14 mouse cellular contexts compared by ENCODE assay signal in the genomic region with DNA sequence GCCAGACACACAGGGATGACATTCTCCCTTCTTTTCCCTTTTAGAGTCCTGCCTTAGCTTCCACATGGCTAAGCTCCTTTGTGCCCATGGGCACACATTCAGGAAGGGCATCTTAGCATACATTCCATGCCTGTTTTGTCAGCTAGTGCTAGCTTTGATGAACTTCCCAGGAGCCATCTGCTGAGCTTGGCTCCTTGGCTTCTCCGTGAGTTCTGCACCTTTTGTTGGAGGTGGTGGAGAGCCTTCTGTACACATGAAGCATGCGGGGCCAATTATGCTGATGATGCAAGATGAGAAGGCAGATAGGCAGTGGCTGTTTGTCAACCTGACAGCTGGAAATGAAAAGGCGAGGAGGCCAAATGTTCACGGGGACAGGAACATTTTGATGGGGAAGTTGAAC.
DNase-seq lines count a peak whose midpoint lies in the region; ATAC-seq and TF ChIP-seq lines count a peak whose summit lies in the region.
"Had no signal": no experiment of that assay in that cellular context is flagged by ENCODE, and none has a peak within 500 bp of the region (broad histone marks: within the 10 kb centered on the region; RNA-seq: fewer than 3 reads in every experiment).

No protein-coding gene starts in this region.

- 43% methylated on average over 4 of the region's 4 CpGs for WGBS in hindbrain, embryonic 10.5 days
- WGBS in hindbrain, embryonic 14.5 days, result 33% methylated on average over 4 of the region's 4 CpGs
- WGBS in forebrain, embryonic 16.5 days, result 30% methylated on average over 4 of the region's 4 CpGs
- 43% methylated on average over 4 of the region's 4 CpGs for WGBS in midbrain, postnatal 0 days
- WGBS in heart, embryonic 12.5 days, result 51% methylated on average over 4 of the region's 4 CpGs
- 51% methylated on average over 4 of the region's 4 CpGs for WGBS in thymus, adult 2 months

- H3K9ac ChIP-seq in hindbrain, embryonic 14.5 days, result no peak overlapping the region
- H3K9ac ChIP-seq in forebrain, embryonic 16.5 days (replicated peaks; ENCODE audit: low read depth, low read length), result no peak overlapping the region
- no peak overlapping the region for H3K9ac ChIP-seq in midbrain, postnatal 0 days (replicated peaks; ENCODE audit: low read length, poor library complexity, severe bottlenecking)
- H3K9ac ChIP-seq in heart, embryonic 12.5 days, result no peak overlapping the region
- H3K9ac ChIP-seq: limb, embryonic 15.5 days; lung, embryonic 15.5 days had no signal

- no peak overlapping the region for H3K4me2 ChIP-seq in hindbrain, embryonic 14.5 days (replicated peaks)
- H3K4me2 ChIP-seq in forebrain, embryonic 16.5 days (ENCODE audit: low read length), result no peak overlapping the region
- H3K4me2 ChIP-seq in midbrain, postnatal 0 days (ENCODE audit: low read depth, low read length, poor library complexity, severe bottlenecking), result no peak overlapping the region
- no peak overlapping the region for H3K4me2 ChIP-seq in heart, embryonic 12.5 days
- H3K4me2 ChIP-seq: limb, embryonic 15.5 days; lung, embryonic 15.5 days had no signal

- H3K27me3 ChIP-seq in hindbrain, embryonic 10.5 days (ENCODE audit: insufficient read depth, poor library complexity, severe bottlenecking), result no peaks in the 10 kb centered on the region
- H3K27me3 ChIP-seq in hindbrain, embryonic 14.5 days (ENCODE audit: control insufficient read depth, insufficient read depth, low read length), result no peaks in the 10 kb centered on the region
- no peaks in the 10 kb centered on the region for H3K27me3 ChIP-seq in forebrain, embryonic 16.5 days (replicated peaks; ENCODE audit: control insufficient read depth, insufficient read depth, low read length)
- H3K27me3 ChIP-seq in midbrain, postnatal 0 days (ENCODE audit: insufficient read depth, low read length), result no peaks in the 10 kb centered on the region
- H3K27me3 ChIP-seq in heart, embryonic 12.5 days (replicated peaks), result no peaks in the 10 kb centered on the region
- no peaks in the 10 kb centered on the region for H3K27me3 ChIP-seq in thymus, adult 2 months (ENCODE audit: control insufficient read depth, insufficient read depth, low read length)
- H3K27me3 ChIP-seq: limb, embryonic 15.5 days; lung, embryonic 15.5 days had no signal

- H3K27ac ChIP-seq in hindbrain, embryonic 10.5 days, result no peak overlapping the region
- H3K27ac ChIP-seq in hindbrain, embryonic 14.5 days, result no peak overlapping the region
- 0 out of 2 replicates have a peak overlapping the region, but pooled peaks have one; percentile 41 for H3K27ac ChIP-seq in forebrain, embryonic 16.5 days (ENCODE audit: low read length)
- H3K27ac ChIP-seq in midbrain, postnatal 0 days (ENCODE audit: low read depth, low read length), result no peak overlapping the region
- no peak overlapping the region for H3K27ac ChIP-seq in heart, embryonic 12.5 days (ENCODE audit: poor library complexity, severe bottlenecking)
- H3K27ac ChIP-seq in thymus, adult 2 months (ENCODE audit: control insufficient read depth, insufficient read depth, low read length), result no peak overlapping the region
- H3K27ac ChIP-seq: limb, embryonic 15.5 days; lung, embryonic 15.5 days had no signal

- no peak for TF ChIP-seq POLR2A in thymus, adult 2 months (IDR thresholded peaks at IDR 0.05; ENCODE audit: control insufficient read depth, extremely low read depth, insufficient read depth, low read length, poor library complexity)

- ATAC-seq in hindbrain, embryonic 14.5 days (ENCODE audit: low FRiP score), result no peak
- ATAC-seq in forebrain, embryonic 16.5 days, result peak; percentile 84
- ATAC-seq in midbrain, postnatal 0 days (ENCODE audit: low FRiP score), result no peak
- no peak for ATAC-seq in heart, embryonic 12.5 days (ENCODE audit: insufficient number of reproducible peaks, low FRiP score)

- no peaks in the 10 kb centered on the region for H3K36me3 ChIP-seq in hindbrain, embryonic 10.5 days
- no peaks in the 10 kb centered on the region for H3K36me3 ChIP-seq in hindbrain, embryonic 14.5 days (replicated peaks; ENCODE audit: control insufficient read depth, insufficient read depth)
- no peaks in the 10 kb centered on the region for H3K36me3 ChIP-seq in forebrain, embryonic 16.5 days (ENCODE audit: control insufficient read depth, insufficient read depth)
- H3K36me3 ChIP-seq in midbrain, postnatal 0 days (ENCODE audit: insufficient read depth, low read length), result no peaks in the 10 kb centered on the region
- no peaks in the 10 kb centered on the region for H3K36me3 ChIP-seq in heart, embryonic 12.5 days
- no peaks in the 10 kb centered on the region for H3K36me3 ChIP-seq in thymus, adult 2 months (ENCODE audit: control insufficient read depth, insufficient read depth, low read length)
- H3K36me3 ChIP-seq: G1E; limb, embryonic 15.5 days; lung, embryonic 15.5 days had no signal

- no peaks in the 10 kb centered on the region for H3K9me3 ChIP-seq in hindbrain, embryonic 10.5 days
- H3K9me3 ChIP-seq in hindbrain, embryonic 14.5 days (ENCODE audit: control insufficient read depth, low read length), result no peaks in the 10 kb centered on the region
- no peaks in the 10 kb centered on the region for H3K9me3 ChIP-seq in forebrain, embryonic 16.5 days (ENCODE audit: control insufficient read depth, low read length)
- H3K9me3 ChIP-seq in midbrain, postnatal 0 days (ENCODE audit: low read length), result no peaks in the 10 kb centered on the region
- no peaks in the 10 kb centered on the region for H3K9me3 ChIP-seq in heart, embryonic 12.5 days (replicated peaks)
- H3K9me3 ChIP-seq: limb, embryonic 15.5 days; lung, embryonic 15.5 days had no signal

- DNase-seq in hindbrain, embryonic 10.5 days (ENCODE audit: low spot score), result peak; percentile 6
- DNase-seq in hindbrain, embryonic 14.5 days (ENCODE audit: low spot score), result no peak
- DNase-seq in cerebellum, adult 8-10 months, result peak; percentile 47
- DNase-seq in midbrain, postnatal 0 days (ENCODE audit: low spot score), result peak; percentile 37
- DNase-seq in left cerebral cortex, adult 18-20 months (ENCODE audit: low spot score in 2 of 2), result no peak
- DNase-seq in thymus, adult 2 months, result no peak
- DNase-seq: kidney, postnatal 10 days; layer of hippocampus, postnatal 36 days; right cerebral cortex, postnatal 14 days had no signal

- TF ChIP-seq CTCF in midbrain, postnatal 0 days (IDR thresholded peaks at IDR 0.05), result no peak
- no peak for TF ChIP-seq CTCF in thymus, adult 2 months (IDR thresholded peaks at IDR 0.05; ENCODE audit: borderline replicate concordance, control insufficient read depth, extremely low read depth, insufficient read depth, low read length, poor library complexity)

- H3K4me1 ChIP-seq in hindbrain, embryonic 10.5 days (replicated peaks), result peaks cover 10% of the 10 kb centered on the region
- 0 out of 2 replicates have a peak, but pooled peaks cover 5% of the 10 kb centered on the region for H3K4me1 ChIP-seq in hindbrain, embryonic 14.5 days (replicated peaks; ENCODE audit: control insufficient read depth, insufficient read depth, low read length)
- peaks cover 6% of the 10 kb centered on the region for H3K4me1 ChIP-seq in forebrain, embryonic 16.5 days (replicated peaks; ENCODE audit: control insufficient read depth, insufficient read depth, low read length)
- no peaks in the 10 kb centered on the region for H3K4me1 ChIP-seq in midbrain, postnatal 0 days (ENCODE audit: insufficient read depth, low read length)
- no peaks in the 10 kb centered on the region for H3K4me1 ChIP-seq in heart, embryonic 12.5 days (replicated peaks)
- H3K4me1 ChIP-seq in thymus, adult 2 months (replicated peaks; ENCODE audit: control insufficient read depth, insufficient read depth, low read length), result no peaks in the 10 kb centered on the region
- H3K4me1 ChIP-seq: limb, embryonic 15.5 days; lung, embryonic 15.5 days had no signal

- H3K4me3 ChIP-seq in hindbrain, embryonic 10.5 days, result no peak overlapping the region
- no peak overlapping the region for H3K4me3 ChIP-seq in hindbrain, embryonic 14.5 days (replicated peaks; ENCODE audit: low read length)
- no peak overlapping the region for H3K4me3 ChIP-seq in forebrain, embryonic 16.5 days (replicated peaks; ENCODE audit: low read length)
- no peak overlapping the region for H3K4me3 ChIP-seq in midbrain, postnatal 0 days (ENCODE audit: low read depth, low read length)
- no peak overlapping the region for H3K4me3 ChIP-seq in heart, embryonic 12.5 days
- no peak overlapping the region for H3K4me3 ChIP-seq in thymus, adult 2 months (ENCODE audit: control insufficient read depth, insufficient read depth, low read length)
- H3K4me3 ChIP-seq: limb, embryonic 15.5 days; lung, embryonic 15.5 days had no signal

Comparison
In these comparisons a context has a peak if more than half of its experiments do, and no peak if none do; other contexts are left out.
1. DNase-seq: peak in hindbrain, embryonic 10.5 days (single experiment), cerebellum, adult 8-10 months (single experiment) and midbrain, postnatal 0 days (single experiment); none in hindbrain, embryonic 14.5 days (single experiment), left cerebral cortex, adult 18-20 months (0 of 2) and thymus, adult 2 months (single experiment).